Mouse (Mus musculus): ENCODE measurements around the gene Ssu72. TPM values are rescaled to one million over a fixed set of nuclear protein-coding genes. Genes with fewer than 3 reads are reported as not detected.
A peak's percentile ranks its signal among the peaks of the same experiment; 100 is the strongest.
"Not testable (repeated sequence)": the region's sequence is repeated elsewhere in the genome, so short reads cannot be mapped to it uniquely, and the experiment has no call there.

Ssu72 gene
- 151 and 160 TPM in 2 replicates for polyA plus RNA-seq (2016; fragmentation: Nextera tagmentation; extraction: Ambion mirVana)

GRCm38 (mm10) chr4:155704721-155705591, at the start of gene Ssu72:
Gene Ssu72, plus strand, starts transcription at chr4:155704800.
- Histone ChIP-seq H3K27ac (peak within 1 kb of the TSS; percentile 76), H3K4me3 (peak within 1 kb of the TSS; percentile 95), H3K4me2 (replicated peaks) (peak within 1 kb of the TSS; percentile 61), H3K9ac (peak within 1 kb of the TSS; percentile 90), H3K9me3 (no peaks in the 10 kb centered on the region), H3K4me1 (peaks cover 9% of the 10 kb centered on the region), H3K27me3 (replicated peaks) (no peaks in the 10 kb centered on the region), H3K36me3 (no peaks in the 10 kb centered on the region)
- under 1% methylated on average over 83 of the region's 83 CpGs for WGBS
- ATAC-seq (ENCODE audit: low FRiP score, low read depth): peak; percentile 96

GRCm38 (mm10) chr4:155656214-155656751, 48.3 kb upstream of the Ssu72 start:
- Histone ChIP-seq H3K9me3 (no peaks in the 10 kb centered on the region), H3K4me1 (peaks cover 28% of the 10 kb centered on the region), H3K4me2 (replicated peaks) (no peak overlapping the region), H3K4me3 (no peak overlapping the region), H3K9ac (no peak overlapping the region), H3K36me3 (peaks cover 41% of the 10 kb centered on the region), H3K27me3 (replicated peaks) (peaks cover 54% of the 10 kb centered on the region), H3K27ac (no peak overlapping the region)
- ATAC-seq (ENCODE audit: low FRiP score, low read depth): no peak
- 87% methylated on average over 13 of the region's 13 CpGs for WGBS

GRCm38 (mm10) chr4:155658961-155659360, 45.6 kb upstream of the Ssu72 start:
- no peak for ATAC-seq (ENCODE audit: low FRiP score, low read depth)
- H3K9me3 ChIP-seq: no peaks in the 10 kb centered on the region
- H3K4me3 ChIP-seq: no peak overlapping the region
- H3K4me2 ChIP-seq (replicated peaks): no peak overlapping the region
- peaks cover 27% of the 10 kb centered on the region for H3K27me3 ChIP-seq (replicated peaks)
- H3K27ac ChIP-seq: no peak overlapping the region
- 93% methylated on average over 10 of the region's 10 CpGs for WGBS
- no peak overlapping the region for H3K9ac ChIP-seq
- peaks cover 39% of the 10 kb centered on the region for H3K36me3 ChIP-seq
- H3K4me1 ChIP-seq: peaks cover 14% of the 10 kb centered on the region

GRCm38 (mm10) chr4:155660641-155661040, 44.0 kb upstream of the Ssu72 start:
- no peak overlapping the region for H3K4me2 ChIP-seq (replicated peaks)
- ATAC-seq (ENCODE audit: low FRiP score, low read depth): no peak
- no peak overlapping the region for H3K27ac ChIP-seq
- no peaks in the 10 kb centered on the region for H3K4me1 ChIP-seq
- H3K9me3 ChIP-seq: no peaks in the 10 kb centered on the region
- H3K9ac ChIP-seq: no peak overlapping the region
- no peak overlapping the region for H3K4me3 ChIP-seq
- H3K36me3 ChIP-seq: peaks cover 39% of the 10 kb centered on the region
- WGBS: 90% methylated on average over 12 of the region's 12 CpGs
- H3K27me3 ChIP-seq (replicated peaks): peaks cover 11% of the 10 kb centered on the region

DNA sequence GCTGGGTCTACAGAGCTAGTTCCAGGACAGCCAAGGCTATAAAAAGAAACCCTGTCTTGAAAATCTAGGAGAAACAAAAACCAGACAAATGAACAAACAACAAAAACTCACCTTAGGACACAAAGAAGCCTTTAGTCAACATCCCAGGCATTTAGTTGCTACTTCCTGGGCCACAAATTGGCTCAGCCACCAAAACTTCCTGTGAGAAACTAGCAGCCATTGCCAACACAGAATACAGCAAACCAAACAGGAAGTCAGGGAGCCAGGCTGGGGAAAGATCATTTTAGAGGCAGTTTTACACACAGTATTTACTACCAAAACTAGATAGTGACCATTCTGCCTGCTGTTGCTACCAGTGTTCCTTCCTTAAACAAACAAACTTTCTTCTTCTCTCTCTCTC, 37.7 kb upstream of the Ssu72 start:
- ATAC-seq (ENCODE audit: low FRiP score, low read depth): no peak
- H3K27me3 ChIP-seq (replicated peaks): no peaks in the 10 kb centered on the region
- H3K9me3 ChIP-seq: no peaks in the 10 kb centered on the region
- H3K27ac ChIP-seq: no peak overlapping the region
- no peak overlapping the region for H3K9ac ChIP-seq
- peaks cover 3% of the 10 kb centered on the region; the same call in 1 of the 2 replicates for H3K36me3 ChIP-seq
- H3K4me2 ChIP-seq (replicated peaks): no peak overlapping the region
- H3K4me3 ChIP-seq: no peak overlapping the region
- H3K4me1 ChIP-seq: peaks cover 13% of the 10 kb centered on the region

GRCm38 (mm10) chr4:155668689-155669597, 35.7 kb upstream of the Ssu72 start, which contains the start of gene Mib2:
Gene Mib2, minus strand, starts transcription at chr4:155669198.
- peak; percentile 98 for ATAC-seq (ENCODE audit: low FRiP score, low read depth)
- H3K27me3 ChIP-seq (replicated peaks): no peaks in the 10 kb centered on the region
- H3K4me1 ChIP-seq: peaks cover 13% of the 10 kb centered on the region
- peak within 1 kb of the TSS; percentile 81 for H3K4me3 ChIP-seq
- under 1% methylated on average over 73 of the region's 73 CpGs for WGBS
- H3K9ac ChIP-seq: peak within 1 kb of the TSS; percentile 77
- H3K9me3 ChIP-seq: no peaks in the 10 kb centered on the region
- H3K27ac ChIP-seq: peak within 1 kb of the TSS; percentile 53; the same call in 1 of the 2 replicates
- no peaks in the 10 kb centered on the region; the same call in 1 of the 2 replicates for H3K36me3 ChIP-seq
- H3K4me2 ChIP-seq (replicated peaks): peak within 1 kb of the TSS; percentile 94

DNA sequence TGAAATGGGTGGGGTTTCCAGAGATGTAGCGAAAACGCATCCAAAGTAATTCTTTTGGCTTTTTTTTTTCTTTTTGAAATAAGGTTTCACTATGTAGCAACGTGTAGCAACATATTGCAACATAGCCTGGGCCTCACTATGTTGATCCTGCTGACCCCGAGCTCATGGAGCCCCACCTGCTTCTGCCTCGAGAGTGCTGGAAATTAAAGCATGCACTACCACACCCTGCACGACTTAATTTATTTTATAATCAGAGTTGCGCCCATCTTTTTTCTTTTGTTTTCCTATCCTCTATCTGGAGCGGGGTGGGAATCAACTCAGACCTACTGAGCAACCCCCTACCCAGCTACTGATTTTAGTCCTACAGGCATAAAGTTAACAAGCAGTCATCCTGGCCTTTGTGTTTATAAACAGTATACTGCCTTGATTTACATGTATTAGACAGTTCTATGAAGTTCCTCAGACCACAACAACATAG, 35.0 kb upstream of the Ssu72 start:
- Histone ChIP-seq H3K27me3 (replicated peaks) (no peaks in the 10 kb centered on the region), H3K9me3 (no peaks in the 10 kb centered on the region), H3K36me3 (no peaks in the 10 kb centered on the region; the same call in 1 of the 2 replicates), H3K4me3 (peak overlapping the region; percentile 81), H3K4me1 (peaks cover 13% of the 10 kb centered on the region), H3K9ac (peak overlapping the region; percentile 77; the same call in 1 of the 2 replicates), H3K4me2 (replicated peaks) (peak overlapping the region; percentile 94), H3K27ac (no peak overlapping the region)
- no peak; the same call in 1 of the 2 replicates for ATAC-seq (ENCODE audit: low FRiP score, low read depth)
- WGBS: 2% methylated on average over 8 of the region's 8 CpGs

- H3K27ac ChIP-seq; H3K36me3 ChIP-seq; H3K4me3 ChIP-seq; H3K27me3 ChIP-seq (replicated peaks); H3K9me3 ChIP-seq; H3K9ac ChIP-seq; ATAC-seq (ENCODE audit: low FRiP score, low read depth); H3K4me2 ChIP-seq (replicated peaks): not testable (repeated sequence)
- H3K4me1 ChIP-seq: peaks cover 13% of the 10 kb centered on the region
- 59% methylated on average over 4 of the region's 4 CpGs for WGBS
These were observed 34.4 kb upstream of the Ssu72 start for GRCm38 (mm10) chr4:155670236-155670635.

- Histone ChIP-seq H3K4me3 (no peak overlapping the region), H3K9ac (no peak overlapping the region), H3K4me2 (replicated peaks) (no peak overlapping the region), H3K27me3 (replicated peaks) (no peaks in the 10 kb centered on the region), H3K36me3 (no peaks in the 10 kb centered on the region), H3K27ac (no peak overlapping the region), H3K4me1 (peaks cover 13% of the 10 kb centered on the region), H3K9me3 (no peaks in the 10 kb centered on the region)
- WGBS: 70% methylated on average over 2 of the region's 2 CpGs
- ATAC-seq (ENCODE audit: low FRiP score, low read depth): no peak
These were observed 32.5 kb upstream of the Ssu72 start for GRCm38 (mm10) chr4:155672082-155672481.

GRCm38 (mm10) chr4:155675991-155676390, 28.6 kb upstream of the Ssu72 start:
- WGBS: 85% methylated on average over 2 of the region's 2 CpGs
- ATAC-seq (ENCODE audit: low FRiP score, low read depth): no peak
- Histone ChIP-seq H3K9me3 (no peaks in the 10 kb centered on the region), H3K27me3 (replicated peaks) (no peaks in the 10 kb centered on the region), H3K4me2 (replicated peaks) (no peak overlapping the region), H3K9ac (no peak overlapping the region), H3K36me3 (no peaks in the 10 kb centered on the region), H3K27ac (no peak overlapping the region), H3K4me3 (no peak overlapping the region), H3K4me1 (no peaks in the 10 kb centered on the region)

GRCm38 (mm10) chr4:155683670-155684277, 20.8 kb upstream of the Ssu72 start:
- not testable (repeated sequence) for H3K4me1 ChIP-seq; H3K9ac ChIP-seq; H3K9me3 ChIP-seq; H3K27me3 ChIP-seq (replicated peaks); ATAC-seq (ENCODE audit: low FRiP score, low read depth); H3K27ac ChIP-seq; H3K4me2 ChIP-seq (replicated peaks); H3K36me3 ChIP-seq; H3K4me3 ChIP-seq
- WGBS: 89% methylated on average over 16 of the region's 19 CpGs
